Mouse (Mus musculus): ENCODE measurements around the gene Eri2. TPM values are rescaled to one million over a fixed set of nuclear protein-coding genes. Genes with fewer than 3 reads are reported as not detected.
A peak's percentile ranks its signal among the peaks of the same experiment; 100 is the strongest.
"Not testable (repeated sequence)": the region's sequence is repeated elsewhere in the genome, so short reads cannot be mapped to it uniquely, and the experiment has no call there.

Gene Eri2
- polyA plus RNA-seq, 1 experiment from 2014 or later = 27.0 TPM

DNA sequence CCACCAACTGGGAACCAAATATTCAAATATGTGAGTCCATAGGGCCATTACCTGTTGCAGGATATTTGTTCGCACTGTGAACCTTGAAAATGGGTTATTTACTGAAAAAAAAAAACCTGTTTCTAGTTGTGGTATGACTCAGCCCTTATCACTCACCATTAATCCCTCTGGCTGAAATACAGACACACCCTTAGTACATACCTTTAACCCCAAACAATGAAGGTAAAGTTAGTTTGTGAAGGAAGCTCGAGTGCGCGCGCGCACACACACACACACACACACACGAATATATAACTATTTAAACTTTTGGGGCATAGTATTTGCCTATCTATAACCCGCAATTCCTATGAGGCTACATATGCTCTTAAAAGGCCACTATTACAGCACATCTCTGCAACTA is 24.0 kb downstream of the Eri2 start:
- WGBS = 94% methylated on average over 8 of the region's 8 CpGs
- no peak for DNase-seq (ENCODE audit: low spot score)
- H3K27ac ChIP-seq = no peak overlapping the region

DNA sequence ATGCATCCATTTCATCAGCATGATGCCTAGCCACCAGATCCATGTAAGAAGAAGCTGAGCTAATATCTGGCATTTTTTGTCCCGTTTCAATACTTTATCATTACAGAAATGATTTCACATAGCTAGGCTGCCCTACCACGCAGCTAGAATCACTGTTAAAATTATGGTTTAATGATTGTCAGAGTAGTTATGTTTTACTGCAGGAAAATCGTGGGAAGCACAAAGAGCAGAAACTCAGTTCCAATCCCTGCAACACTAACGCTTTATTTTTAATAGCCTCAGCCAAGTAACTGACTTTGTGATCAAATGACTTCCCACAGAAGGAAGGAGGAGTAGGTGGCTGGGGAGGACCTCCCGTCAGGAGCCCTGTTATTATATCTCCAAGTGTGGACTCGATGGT is 26.9 kb downstream of the Eri2 start:
- Histone ChIP-seq H3K4me3 (no peak overlapping the region), H3K36me3 (no peaks in the 10 kb centered on the region), H3K9me3 (no peaks in the 10 kb centered on the region), H3K27me3 (ENCODE audit: insufficient read depth, poor library complexity, severe bottlenecking) (no peaks in the 10 kb centered on the region), H3K4me1 (replicated peaks) (no peaks in the 10 kb centered on the region), H3K27ac (no peak overlapping the region)
- DNase-seq (ENCODE audit: low spot score) = no peak
- 86% methylated on average over 6 of the region's 6 CpGs for WGBS

More for the DNA sequence above, 24.0 kb downstream of the Eri2 start:
- H3K9me3 ChIP-seq = no peaks in the 10 kb centered on the region
- H3K27me3 ChIP-seq (ENCODE audit: insufficient read depth, poor library complexity, severe bottlenecking) = no peaks in the 10 kb centered on the region
- no peaks in the 10 kb centered on the region for H3K36me3 ChIP-seq
- H3K4me3 ChIP-seq = no peak overlapping the region
- H3K4me1 ChIP-seq (replicated peaks) = no peaks in the 10 kb centered on the region

DNA sequence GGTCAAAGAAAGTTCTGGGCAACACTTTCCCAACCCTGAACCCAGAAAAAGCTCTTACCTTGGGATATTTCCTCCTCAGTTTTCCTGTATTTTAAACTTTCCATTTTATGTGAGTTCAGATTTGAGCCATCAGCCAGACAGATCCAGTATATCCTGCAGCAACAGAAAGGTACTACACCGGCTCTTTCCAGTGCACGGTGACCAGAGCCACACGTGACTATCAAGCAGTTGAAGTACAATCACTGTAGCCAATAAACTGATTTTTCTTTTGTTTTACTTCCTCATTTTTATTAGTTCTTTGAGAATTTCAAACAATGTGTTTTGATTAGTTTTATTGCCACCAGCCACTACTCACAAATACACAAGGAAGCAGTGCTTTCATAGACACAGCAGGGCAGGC is 29.5 kb downstream of the Eri2 start:
- Histone ChIP-seq H3K36me3 (no peaks in the 10 kb centered on the region), H3K4me3 (no peak overlapping the region), H3K27ac (no peak overlapping the region), H3K27me3 (ENCODE audit: insufficient read depth, poor library complexity, severe bottlenecking) (no peaks in the 10 kb centered on the region), H3K9me3 (no peaks in the 10 kb centered on the region), H3K4me1 (replicated peaks) (no peaks in the 10 kb centered on the region)
- no peak for DNase-seq (ENCODE audit: low spot score)
- WGBS = 89% methylated on average over 3 of the region's 3 CpGs

- H3K27ac ChIP-seq = no peak overlapping the region
- DNase-seq (ENCODE audit: low spot score) = no peak
- no peaks in the 10 kb centered on the region for H3K4me1 ChIP-seq (replicated peaks)
- H3K27me3 ChIP-seq (ENCODE audit: insufficient read depth, poor library complexity, severe bottlenecking) = no peaks in the 10 kb centered on the region
- WGBS = 82% methylated on average over 4 of the region's 4 CpGs
- H3K4me3 ChIP-seq = no peak overlapping the region
- H3K9me3 ChIP-seq = no peaks in the 10 kb centered on the region
- H3K36me3 ChIP-seq = no peaks in the 10 kb centered on the region
Observed at GRCm38 (mm10) chr7:119762166-119762697, 31.6 kb downstream of the Eri2 start.

DNA sequence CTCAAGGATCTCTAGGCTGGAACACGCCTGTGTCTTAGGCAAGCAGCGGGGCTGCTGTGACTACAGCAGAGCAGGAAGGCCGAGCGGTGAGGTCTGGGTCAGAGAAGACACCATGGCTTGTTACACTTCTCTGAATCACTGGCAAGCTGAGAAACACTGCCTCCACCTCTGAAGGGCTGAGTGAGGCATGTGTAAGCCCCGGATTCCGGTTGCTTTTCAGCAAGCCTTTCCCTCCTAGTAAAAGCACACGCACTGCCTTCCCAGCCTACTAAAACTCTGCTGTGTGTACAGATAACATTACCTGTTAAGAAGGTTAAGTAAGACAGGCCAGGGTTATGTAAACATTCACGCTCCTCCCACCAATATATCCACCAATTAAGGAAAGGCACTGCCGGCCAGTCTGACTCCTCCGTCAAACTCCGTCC is 33.3 kb downstream of the Eri2 start, which contains the start of gene Acsm3:
Gene Acsm3 (plus strand): TSS at position 397 of the 425 bp plus-strand sequence.
- no peaks in the 10 kb centered on the region for H3K4me1 ChIP-seq (replicated peaks)
- WGBS = 87% methylated on average over 11 of the region's 11 CpGs

GRCm38 (mm10) chr7:119753696-119754095 is 40.2 kb downstream of the Eri2 start:
- Histone ChIP-seq H3K4me1 (replicated peaks) (no peaks in the 10 kb centered on the region), H3K9me3 (no peaks in the 10 kb centered on the region), H3K36me3 (no peaks in the 10 kb centered on the region), H3K27ac (no peak overlapping the region), H3K27me3 (ENCODE audit: insufficient read depth, poor library complexity, severe bottlenecking) (no peaks in the 10 kb centered on the region), H3K4me3 (no peak overlapping the region)
- 93% methylated on average over 1 of the region's 1 CpGs for WGBS
- no peak for DNase-seq (ENCODE audit: low spot score)

More for the DNA sequence above, 33.3 kb downstream of the Eri2 start, which contains the start of gene Acsm3:
- no peaks in the 10 kb centered on the region for H3K36me3 ChIP-seq
- no peak within 1 kb of the TSS for H3K27ac ChIP-seq
- no peaks in the 10 kb centered on the region for H3K9me3 ChIP-seq
- H3K27me3 ChIP-seq (ENCODE audit: insufficient read depth, poor library complexity, severe bottlenecking) = no peaks in the 10 kb centered on the region
- no peak for DNase-seq (ENCODE audit: low spot score)
- no peak within 1 kb of the TSS for H3K4me3 ChIP-seq

DNA sequence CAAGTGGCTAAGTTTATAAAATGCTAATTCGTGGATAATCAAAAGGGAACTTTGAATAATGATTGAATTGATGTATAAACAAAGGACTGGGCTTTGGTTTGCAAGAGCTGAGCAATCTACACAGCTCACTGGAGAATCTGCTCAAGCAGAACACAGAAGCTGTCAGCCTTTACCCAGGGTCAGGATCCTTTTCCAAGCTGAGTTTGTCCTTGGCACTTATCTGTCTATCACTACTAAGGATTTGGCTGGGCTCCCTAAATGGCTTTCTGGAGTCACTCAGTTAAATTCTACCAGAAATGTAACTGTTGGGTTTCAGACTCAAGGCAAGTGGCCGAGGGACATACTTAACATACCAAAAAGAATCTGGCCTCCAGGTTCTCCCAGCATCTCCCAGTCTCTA is 43.9 kb downstream of the Eri2 start:
- no peaks in the 10 kb centered on the region for H3K27me3 ChIP-seq (ENCODE audit: insufficient read depth, poor library complexity, severe bottlenecking)
- H3K4me1 ChIP-seq (replicated peaks) = no peaks in the 10 kb centered on the region
- no peaks in the 10 kb centered on the region for H3K9me3 ChIP-seq
- H3K4me3 ChIP-seq = no peak overlapping the region
- 63% methylated on average over 2 of the region's 2 CpGs for WGBS
- DNase-seq (ENCODE audit: low spot score) = no peak
- H3K36me3 ChIP-seq = no peaks in the 10 kb centered on the region
- no peak overlapping the region for H3K27ac ChIP-seq

DNA sequence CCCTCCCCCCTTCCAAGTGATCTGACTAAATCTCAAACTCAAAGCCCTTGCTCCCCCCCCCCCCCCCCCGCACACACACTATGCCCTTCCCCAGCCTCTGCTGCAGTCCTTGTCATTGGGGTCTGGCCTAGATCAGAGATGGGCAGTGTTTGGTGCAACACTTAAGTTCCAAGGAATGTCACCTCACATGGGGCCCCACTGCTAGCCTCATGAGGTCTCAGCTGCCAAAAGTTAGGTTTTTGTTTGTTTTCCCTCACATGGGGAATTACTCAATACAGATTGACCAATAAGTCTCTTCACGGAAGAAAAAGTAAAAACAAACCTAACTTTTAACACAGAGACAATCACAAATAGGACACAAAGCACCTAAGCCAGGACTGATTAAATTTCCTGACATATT is 45.1 kb downstream of the Eri2 start:
- Histone ChIP-seq H3K4me3 (no peak overlapping the region), H3K9me3 (no peaks in the 10 kb centered on the region), H3K27me3 (ENCODE audit: insufficient read depth, poor library complexity, severe bottlenecking) (no peaks in the 10 kb centered on the region), H3K36me3 (no peaks in the 10 kb centered on the region), H3K27ac (no peak overlapping the region), H3K4me1 (replicated peaks) (peaks cover 5% of the 10 kb centered on the region)
- WGBS = 76% methylated on average over 2 of the region's 2 CpGs
- no peak for DNase-seq (ENCODE audit: low spot score)

DNA sequence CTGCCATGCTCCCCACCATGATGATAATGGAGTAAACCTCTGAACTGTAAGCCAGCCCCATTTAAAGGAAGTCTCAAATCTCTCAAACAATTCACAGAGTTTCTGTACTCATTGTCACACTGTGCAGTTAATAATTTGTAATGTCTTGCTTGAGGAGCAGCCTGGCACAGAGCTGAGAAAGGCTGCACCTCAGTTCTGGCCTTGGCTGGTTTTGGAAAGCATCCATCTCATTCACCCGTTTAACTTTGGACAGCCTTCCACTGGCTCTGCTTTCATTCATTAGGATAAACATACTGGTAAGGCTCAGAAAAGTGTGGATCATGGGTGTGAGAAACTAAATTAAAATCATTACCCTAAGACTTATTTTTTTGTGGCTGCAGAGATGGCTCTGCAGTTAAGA is 48.0 kb downstream of the Eri2 start:
- no peaks in the 10 kb centered on the region for H3K27me3 ChIP-seq (ENCODE audit: insufficient read depth, poor library complexity, severe bottlenecking)
- no peak overlapping the region for H3K4me3 ChIP-seq
- 86% methylated on average over 1 of the region's 1 CpGs for WGBS
- H3K36me3 ChIP-seq = no peaks in the 10 kb centered on the region
- no peak overlapping the region for H3K27ac ChIP-seq
- peaks cover 5% of the 10 kb centered on the region for H3K4me1 ChIP-seq (replicated peaks)
- no peak for DNase-seq (ENCODE audit: low spot score)
- H3K9me3 ChIP-seq = no peaks in the 10 kb centered on the region

DNA sequence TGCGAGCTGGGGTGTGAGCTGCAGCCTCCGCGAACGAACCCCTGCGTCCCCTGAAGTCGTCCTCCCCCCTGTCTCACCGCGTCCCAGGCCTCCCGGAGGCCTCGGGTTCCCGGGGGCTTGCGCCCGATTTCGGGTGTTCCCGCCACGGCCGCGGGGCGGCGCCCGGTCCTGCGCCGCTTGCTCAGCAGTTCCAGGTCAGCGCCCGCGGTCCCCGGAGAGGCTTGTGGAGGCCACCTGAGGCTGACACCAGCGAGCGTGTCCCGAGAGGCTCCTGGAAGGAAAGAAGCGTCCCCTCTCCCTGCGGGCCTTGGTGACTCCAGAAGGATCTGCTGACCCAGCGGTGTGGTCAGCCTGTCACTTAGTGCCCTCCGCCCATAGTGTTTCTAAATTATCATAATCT is 49.5 kb downstream of the Eri2 start:
- no peaks in the 10 kb centered on the region for H3K9me3 ChIP-seq
- peak overlapping the region; percentile 38 for H3K4me3 ChIP-seq
- H3K27me3 ChIP-seq (ENCODE audit: insufficient read depth, poor library complexity, severe bottlenecking) = no peaks in the 10 kb centered on the region
- WGBS = 9% methylated on average over 34 of the region's 34 CpGs
- peak; percentile 52 for DNase-seq (ENCODE audit: low spot score)
- H3K36me3 ChIP-seq = no peaks in the 10 kb centered on the region
- peaks cover 5% of the 10 kb centered on the region for H3K4me1 ChIP-seq (replicated peaks)
- H3K27ac ChIP-seq = 0 out of 2 replicates have a peak overlapping the region, but pooled peaks have one; percentile 2

- H3K4me3 ChIP-seq = peak overlapping the region; percentile 50
- not testable (repeated sequence) for H3K9me3 ChIP-seq; H3K36me3 ChIP-seq; H3K4me1 ChIP-seq (replicated peaks); H3K27me3 ChIP-seq (ENCODE audit: insufficient read depth, poor library complexity, severe bottlenecking)
- WGBS = 5% methylated on average over 39 of the region's 44 CpGs
- peak; percentile 39 for DNase-seq (ENCODE audit: low spot score)
- peak overlapping the region; percentile 75 for H3K27ac ChIP-seq
Observed at GRCm38 (mm10) chr7:119739798-119740468, 53.9 kb downstream of the Eri2 start.

- H3K9me3 ChIP-seq = no peaks in the 10 kb centered on the region
- no peak overlapping the region for H3K4me3 ChIP-seq
- 85% methylated on average over 2 of the region's 2 CpGs for WGBS
- peaks cover 6% of the 10 kb centered on the region; the same call in 1 of the 2 replicates for H3K4me1 ChIP-seq (replicated peaks)
- 0 out of 2 replicates have a peak, but pooled peaks cover 7% of the 10 kb centered on the region for H3K27me3 ChIP-seq (ENCODE audit: insufficient read depth, poor library complexity, severe bottlenecking)
- no peak overlapping the region for H3K27ac ChIP-seq
- no peak for DNase-seq (ENCODE audit: low spot score)
- no peaks in the 10 kb centered on the region for H3K36me3 ChIP-seq
Observed at GRCm38 (mm10) chr7:119738877-119739276, 55.0 kb downstream of the Eri2 start.

DNA sequence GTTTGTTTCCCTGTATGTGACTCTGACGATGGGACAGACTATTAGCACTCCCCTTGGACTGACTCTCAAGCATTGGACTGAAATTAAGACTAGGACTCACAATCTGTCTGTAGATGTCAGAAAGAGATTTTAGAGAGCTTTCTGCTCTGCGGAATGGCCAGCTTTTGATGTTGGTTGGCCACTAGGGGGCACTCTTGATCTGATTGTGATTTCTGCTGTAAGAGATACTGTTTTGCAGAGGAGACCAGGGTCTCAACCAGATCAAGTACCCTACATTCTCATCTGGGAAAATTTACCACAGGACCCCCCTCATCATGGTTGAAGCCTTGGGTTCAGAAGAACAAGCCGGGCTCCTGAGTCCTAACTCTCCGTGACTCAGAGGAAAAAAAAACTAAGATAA is 62.6 kb downstream of the Eri2 start:
- H3K4me3 ChIP-seq; H3K27me3 ChIP-seq (ENCODE audit: insufficient read depth, poor library complexity, severe bottlenecking); H3K27ac ChIP-seq; H3K4me1 ChIP-seq (replicated peaks); H3K36me3 ChIP-seq; H3K9me3 ChIP-seq; DNase-seq (ENCODE audit: low spot score): not testable (repeated sequence)
- WGBS = 86% methylated on average over 4 of the region's 4 CpGs

All from hindbrain, embryonic 10.5 days (tissue).